Mouse (Mus musculus) limb, embryonic 11.5 days (tissue): ENCODE results near the gene Fbxo39. TPM values are rescaled to one million over a fixed set of nuclear protein-coding genes. Genes with fewer than 3 reads are reported as not detected.

ENCODE experiments used
- ATAC-seq: fragments of 200-750 bp; cut with Nextera tagmentation; 2 replicates; pipeline ENCODE4 v1.8.0; 2017; ENCODE audit warnings: low read depth; ENCODE audit not compliant: insufficient number of reproducible peaks, low FRiP score, low TSS enrichment
- DNase-seq: peaks from one replicate; pipeline ENCODE4 v3.0.0-alpha.2; 2015; ENCODE audit warnings: low spot score
- H3K27ac ChIP-seq: fragments of 300-500 bp; sonication (generic); replicated peaks from 2 replicates; pipeline ENCODE4 v1.5.1; 2014; ENCODE audit warnings: low read depth, mild to moderate bottlenecking, low read length
- H3K27me3 ChIP-seq: fragments of 300-500 bp; sonication (generic); 2 replicates; pipeline ENCODE4 v1.6.1; 2014; ENCODE audit warnings: mild to moderate bottlenecking, low read length, mixed read lengths; ENCODE audit not compliant: control insufficient read depth, insufficient read depth
- H3K36me3 ChIP-seq: fragments of 300-500 bp; sonication (generic); 2 replicates; pipeline ENCODE4 v1.6.1; 2014; ENCODE audit warnings: mild to moderate bottlenecking, low read length, moderate library complexity, mixed read lengths; ENCODE audit not compliant: control insufficient read depth, insufficient read depth
- H3K4me1 ChIP-seq: fragments of 300-500 bp; sonication (generic); 2 replicates; pipeline ENCODE4 v1.6.1; 2014; ENCODE audit warnings: low read length, mixed read lengths; ENCODE audit not compliant: control insufficient read depth, insufficient read depth
- H3K4me2 ChIP-seq: fragments of 300-500 bp; sonication (generic); 2 replicates; pipeline ENCODE4 v1.6.1; 2014; ENCODE audit warnings: low read depth, mild to moderate bottlenecking, moderate library complexity; ENCODE audit not compliant: severe bottlenecking
- H3K4me3 ChIP-seq: fragments of 300-500 bp; sonication (generic); 2 replicates; pipeline ENCODE4 v1.5.1; 2014; ENCODE audit warnings: low read depth, low read length
- H3K9ac ChIP-seq: fragments of 300-500 bp; sonication (generic); 2 replicates; pipeline ENCODE4 v1.6.1; 2014; ENCODE audit warnings: mild to moderate bottlenecking, low read length
- H3K9me3 ChIP-seq: fragments of 300-500 bp; sonication (generic); 2 replicates; pipeline ENCODE4 v1.6.1; 2016; ENCODE audit warnings: low read length; ENCODE audit not compliant: control insufficient read depth
- WGBS: fragments of 180-500 bp; shearing (Covaris S2); extraction: QIAGEN DNeasy Blood & Tissue Kit; methylation state at CpG from one replicate; pipeline ENCODE4 v1.1.7; 2014; 5-methylcytosine and 5-hydroxymethylcytosine counted together
- polyA plus RNA-seq: library from polyadenylated mRNA; unstranded; fragments of >200 nt; fragmentation: Nextera tagmentation; extraction: Ambion mirVana; gene quantifications from 2 replicates; pipeline ENCODE4 v1.2.1, GENCODE M21; 2014

Gene Fbxo39
- polyA plus RNA-seq, 1 experiment from 2014 or later = not detected

DNA sequence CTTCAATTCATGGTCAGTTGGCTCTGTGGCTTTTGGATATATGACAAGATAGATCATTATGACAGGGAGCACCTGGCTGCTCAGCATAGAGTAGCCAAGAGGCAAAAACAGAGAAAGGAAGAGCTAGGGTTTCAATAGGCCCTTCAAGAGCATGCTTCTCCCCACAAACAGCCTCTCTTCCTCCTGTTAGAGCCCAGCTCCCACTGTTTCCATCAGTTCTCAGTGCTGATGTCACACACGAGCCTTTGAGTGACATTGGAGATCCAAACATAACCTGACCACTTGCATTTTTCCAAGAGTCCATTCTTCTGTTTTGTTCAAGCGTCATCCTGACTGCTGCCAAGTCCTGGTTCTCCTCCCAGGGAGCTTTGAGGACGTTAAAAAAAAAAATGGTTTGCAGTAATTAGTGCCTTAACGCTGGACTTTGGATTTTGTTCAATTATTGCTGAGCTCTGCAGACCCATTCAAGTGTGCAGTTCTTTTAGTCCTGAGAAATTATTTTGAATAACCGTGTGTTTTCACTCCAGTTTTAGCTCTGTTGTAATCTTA, 32.3 kb upstream of the Fbxo39 start:
- WGBS = 75% methylated on average over 5 of the region's 5 CpGs
- no peak for DNase-seq
- H3K4me1 ChIP-seq = no peaks in the 10 kb centered on the region
- ATAC-seq = no peak
- H3K9ac ChIP-seq = no peak overlapping the region
- H3K4me3 ChIP-seq = no peak overlapping the region
- H3K9me3 ChIP-seq = no peaks in the 10 kb centered on the region
- no peaks in the 10 kb centered on the region for H3K27me3 ChIP-seq
- no peak overlapping the region for H3K4me2 ChIP-seq
- no peak overlapping the region for H3K27ac ChIP-seq
- no peaks in the 10 kb centered on the region for H3K36me3 ChIP-seq

DNA sequence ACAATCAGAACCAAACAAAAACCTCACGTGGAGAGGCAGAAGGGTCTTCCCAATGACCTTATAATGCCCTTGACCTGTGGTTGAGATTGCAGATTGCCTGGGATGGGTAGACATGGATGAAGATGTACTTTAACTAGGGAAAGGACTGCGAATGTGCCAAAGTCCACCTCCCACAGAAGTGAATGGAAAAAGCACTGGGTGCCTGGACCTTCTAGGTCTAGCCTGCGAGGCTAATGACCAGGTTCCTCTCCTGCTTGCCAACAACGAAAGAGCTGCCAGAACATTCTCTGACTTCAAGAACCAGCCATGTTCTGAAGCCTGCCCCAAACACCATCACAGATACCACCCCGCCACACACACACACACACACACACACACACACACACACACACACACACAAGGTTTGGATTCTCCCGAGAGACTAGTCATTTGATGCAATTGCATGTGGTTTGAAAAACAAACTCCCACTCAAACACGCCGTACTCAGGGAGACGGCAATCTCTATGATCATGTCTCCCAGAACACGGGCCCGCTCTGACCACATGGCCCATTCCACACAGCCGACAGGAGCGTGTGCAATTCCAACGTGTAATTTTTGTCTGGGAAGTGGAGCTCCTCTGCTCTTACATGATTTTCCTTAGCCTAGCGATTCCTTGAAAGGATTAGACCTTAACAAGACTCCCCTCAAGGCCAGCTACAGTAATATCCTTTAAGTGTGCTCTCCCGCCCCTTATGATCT, 30.6 kb upstream of the Fbxo39 start:
- ATAC-seq (no peak), DNase-seq (no peak)
- H3K27ac ChIP-seq = no peak overlapping the region
- H3K9me3 ChIP-seq = no peaks in the 10 kb centered on the region
- 91% methylated on average over 16 of the region's 16 CpGs for WGBS
- H3K36me3 ChIP-seq = no peaks in the 10 kb centered on the region
- H3K27me3 ChIP-seq = no peaks in the 10 kb centered on the region
- H3K4me1 ChIP-seq = no peaks in the 10 kb centered on the region
- H3K4me2 ChIP-seq = no peak overlapping the region
- no peak overlapping the region for H3K4me3 ChIP-seq
- H3K9ac ChIP-seq = no peak overlapping the region

DNA sequence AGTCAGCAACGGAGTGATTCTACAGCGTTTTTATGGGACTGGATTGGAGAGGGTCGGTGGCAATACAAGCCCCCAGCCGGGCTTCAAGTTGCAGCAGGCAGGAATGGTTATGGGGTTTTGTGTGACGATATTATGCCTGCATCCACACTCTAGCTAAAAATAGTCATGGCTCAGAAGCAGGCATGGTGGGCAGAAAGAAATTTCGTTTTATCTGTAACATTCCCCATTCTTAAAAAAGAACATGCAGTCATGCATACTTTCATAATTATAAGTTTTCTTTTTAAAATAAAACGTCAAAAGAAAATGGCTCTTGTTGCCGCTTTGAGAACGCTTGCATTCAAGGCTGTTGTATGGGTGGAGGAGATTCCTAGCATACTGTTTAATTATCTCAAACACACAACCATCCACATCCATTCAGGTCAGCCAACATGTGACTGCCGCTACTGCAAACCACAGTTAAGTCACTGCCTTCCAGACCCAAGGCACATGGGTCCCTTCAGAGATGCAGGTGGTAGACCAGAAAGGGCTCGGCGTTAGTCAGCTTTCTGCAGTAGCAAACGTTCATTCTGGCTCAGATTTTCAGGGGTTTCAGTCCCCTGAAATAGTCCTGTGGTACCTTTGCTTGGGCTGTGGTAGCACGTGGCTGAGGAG, 29.6 kb upstream of the Fbxo39 start:
- Histone ChIP-seq H3K36me3 (no peaks in the 10 kb centered on the region), H3K4me2 (no peak overlapping the region), H3K27ac (no peak overlapping the region), H3K4me3 (no peak overlapping the region), H3K4me1 (no peaks in the 10 kb centered on the region), H3K9me3 (no peaks in the 10 kb centered on the region), H3K9ac (no peak overlapping the region), H3K27me3 (no peaks in the 10 kb centered on the region)
- 81% methylated on average over 14 of the region's 14 CpGs for WGBS
- DNase-seq = no peak
- no peak for ATAC-seq

DNA sequence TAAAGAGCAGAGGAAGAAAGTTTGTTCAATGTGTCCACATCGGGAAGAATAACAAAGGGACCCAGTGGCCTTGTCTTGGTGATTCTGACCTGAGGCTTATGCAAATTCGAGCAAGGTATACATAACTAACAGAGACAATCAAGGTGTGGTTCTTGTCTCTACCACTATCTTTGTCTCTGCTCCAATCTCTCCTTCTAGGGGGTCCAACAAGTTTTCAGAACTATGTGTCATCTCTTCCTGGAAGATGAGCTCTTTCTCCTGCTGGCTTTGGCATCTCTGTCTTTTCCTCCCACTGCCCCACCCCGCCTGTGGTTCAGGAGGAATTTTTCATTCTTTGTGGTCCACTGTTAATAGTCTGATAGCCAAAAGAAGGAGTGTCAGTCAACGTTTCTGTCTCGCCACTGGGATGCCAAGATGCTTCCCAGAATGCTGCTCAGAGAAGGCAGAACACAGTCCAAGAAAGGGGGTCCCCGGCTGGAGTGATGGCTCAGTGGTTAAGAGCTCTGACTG, 28.2 kb upstream of the Fbxo39 start:
- Histone ChIP-seq H3K27ac (no peak overlapping the region), H3K4me3 (no peak overlapping the region), H3K4me1 (no peaks in the 10 kb centered on the region), H3K4me2 (no peak overlapping the region), H3K27me3 (no peaks in the 10 kb centered on the region), H3K9ac (no peak overlapping the region), H3K36me3 (no peaks in the 10 kb centered on the region), H3K9me3 (no peaks in the 10 kb centered on the region)
- 78% methylated on average over 6 of the region's 6 CpGs for WGBS
- DNase-seq (no peak), ATAC-seq (no peak)

DNA sequence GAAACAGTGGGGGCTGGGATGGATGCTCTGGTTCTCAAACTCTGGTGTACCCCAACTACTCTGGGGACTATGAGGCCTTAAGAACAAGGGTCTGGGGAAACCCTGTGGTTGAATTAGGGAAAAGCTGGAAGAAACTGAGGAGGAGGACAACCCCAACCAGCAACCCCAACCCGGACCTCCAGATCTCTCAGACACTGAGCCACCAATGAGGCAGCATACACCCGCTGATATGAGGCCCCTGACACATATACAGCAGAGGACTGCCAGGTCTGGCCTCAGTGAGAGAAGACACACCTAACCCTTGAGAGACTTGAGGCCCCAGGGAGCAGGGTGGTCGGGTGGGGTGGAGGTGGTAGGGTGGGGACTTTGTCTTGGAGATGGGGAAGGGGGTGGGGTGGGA, 27.6 kb upstream of the Fbxo39 start:
- Histone ChIP-seq H3K27me3 (no peaks in the 10 kb centered on the region), H3K27ac (no peak overlapping the region), H3K9me3 (no peaks in the 10 kb centered on the region), H3K4me3 (no peak overlapping the region), H3K4me2 (no peak overlapping the region), H3K36me3 (no peaks in the 10 kb centered on the region), H3K4me1 (no peaks in the 10 kb centered on the region), H3K9ac (no peak overlapping the region)
- WGBS = 82% methylated on average over 3 of the region's 3 CpGs
- no peak for DNase-seq
- ATAC-seq = no peak

DNA sequence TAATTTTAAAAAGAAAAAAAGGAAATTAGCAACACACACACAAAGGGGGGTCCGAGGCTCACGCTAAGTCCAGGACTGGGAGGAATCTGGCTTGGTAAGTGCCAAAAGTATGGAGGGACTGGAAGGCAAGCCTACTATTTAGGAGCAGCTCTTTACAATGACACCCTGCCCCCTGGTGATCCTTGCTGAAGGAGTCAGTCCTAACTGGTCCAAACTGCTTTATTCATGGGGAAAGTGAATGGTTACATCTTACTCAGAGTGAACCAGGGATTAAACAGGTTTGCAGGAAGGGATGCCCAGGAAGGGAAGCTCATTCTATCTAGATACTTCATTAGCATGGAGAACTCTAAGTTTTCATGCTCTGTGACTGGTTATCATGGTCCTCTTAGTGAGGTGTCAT, 27.1 kb upstream of the Fbxo39 start:
- Histone ChIP-seq H3K27me3 (no peaks in the 10 kb centered on the region), H3K36me3 (no peaks in the 10 kb centered on the region), H3K4me3 (no peak overlapping the region), H3K4me1 (no peaks in the 10 kb centered on the region), H3K9ac (no peak overlapping the region), H3K9me3 (no peaks in the 10 kb centered on the region), H3K27ac (no peak overlapping the region), H3K4me2 (no peak overlapping the region)
- ATAC-seq (no peak), DNase-seq (no peak)
- WGBS = 100% methylated on average over 2 of the region's 2 CpGs

DNA sequence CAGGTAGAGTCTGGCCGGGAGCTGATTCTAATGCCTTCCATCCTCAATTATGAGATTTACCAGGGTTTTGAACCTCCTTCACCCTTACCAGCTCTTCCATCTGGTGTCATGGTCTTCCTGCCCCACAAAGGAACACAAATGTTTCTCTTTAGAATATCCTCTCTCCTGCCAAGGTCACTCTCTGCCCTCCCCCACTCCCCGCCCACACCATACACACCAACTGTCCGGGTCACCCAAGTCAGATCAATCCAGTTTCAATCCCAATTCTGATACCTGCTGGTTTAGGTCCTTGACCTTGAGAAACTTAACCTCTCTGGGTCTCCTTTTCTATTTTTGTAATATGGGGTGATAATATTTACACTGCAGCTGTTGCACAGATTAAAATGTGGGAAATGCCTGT, 26.7 kb upstream of the Fbxo39 start:
- H3K4me3 ChIP-seq = no peak overlapping the region
- no peaks in the 10 kb centered on the region for H3K36me3 ChIP-seq
- no peak overlapping the region for H3K9ac ChIP-seq
- H3K27ac ChIP-seq = no peak overlapping the region
- no peaks in the 10 kb centered on the region for H3K4me1 ChIP-seq
- ATAC-seq = no peak
- 96% methylated on average over 3 of the region's 3 CpGs for WGBS
- H3K27me3 ChIP-seq = no peaks in the 10 kb centered on the region
- no peak overlapping the region for H3K4me2 ChIP-seq
- no peak for DNase-seq
- H3K9me3 ChIP-seq = no peaks in the 10 kb centered on the region

DNA sequence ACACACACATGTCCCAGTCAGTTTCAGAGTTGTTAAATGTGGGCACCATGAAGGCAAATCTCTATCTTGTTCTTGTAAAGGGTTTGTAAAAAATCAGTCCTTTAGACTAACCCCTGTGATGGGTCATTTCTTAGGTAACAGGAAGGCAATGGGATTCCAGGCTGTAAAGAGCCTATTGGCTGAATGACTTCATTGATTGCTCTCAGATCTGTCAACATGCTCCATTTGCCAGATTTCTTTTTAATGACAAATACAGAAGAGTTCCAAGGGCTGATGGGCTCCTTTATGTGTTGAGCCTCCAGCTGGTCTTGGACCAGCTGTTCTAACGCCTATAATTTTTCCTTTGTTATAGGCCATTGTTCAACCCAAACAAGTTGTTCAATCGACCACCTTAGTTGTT, 21.1 kb upstream of the Fbxo39 start:
- no peak for DNase-seq
- Histone ChIP-seq H3K27ac (no peak overlapping the region), H3K4me1 (no peaks in the 10 kb centered on the region), H3K4me3 (no peak overlapping the region), H3K4me2 (no peak overlapping the region), H3K27me3 (no peaks in the 10 kb centered on the region), H3K9me3 (no peaks in the 10 kb centered on the region), H3K9ac (no peak overlapping the region), H3K36me3 (no peaks in the 10 kb centered on the region)
- ATAC-seq = no peak
- WGBS = 90% methylated on average over 2 of the region's 2 CpGs
